In the genomic region with DNA sequence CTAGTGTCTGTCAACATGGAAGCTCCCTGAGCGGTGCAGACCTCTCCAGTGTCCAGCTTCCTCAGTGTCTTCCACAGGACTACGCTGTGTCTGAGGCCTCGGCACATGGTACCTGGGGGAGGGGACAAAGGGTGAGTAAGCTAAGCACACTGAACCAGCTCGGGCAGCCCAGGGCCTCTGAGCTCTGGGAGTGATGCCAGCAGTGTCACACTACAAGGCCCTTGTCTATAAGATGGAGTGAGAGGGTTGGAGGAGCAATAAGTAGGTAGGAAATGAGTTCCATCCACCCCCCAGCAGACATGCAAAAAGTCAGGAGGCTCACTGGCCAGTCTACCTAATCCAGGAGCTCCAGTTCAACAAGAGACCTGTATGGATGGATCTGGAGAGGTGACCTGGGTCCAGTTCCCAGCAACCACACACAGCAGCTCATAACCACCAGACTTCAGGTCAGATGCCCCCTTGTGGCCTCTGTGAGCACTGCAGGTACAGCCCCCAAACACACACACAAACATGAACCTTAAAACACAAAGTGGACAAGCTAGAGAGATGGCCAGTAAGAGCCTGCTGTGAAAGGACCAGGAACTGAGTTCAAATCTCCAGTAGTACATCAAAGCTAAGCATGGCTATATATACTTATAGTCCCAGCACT, we compare ENCODE assay signal across 8 mouse cellular contexts. TPM values are rescaled to one million over a fixed set of nuclear protein-coding genes. Genes with fewer than 3 reads are reported as not detected.
DNase-seq lines count a peak whose midpoint lies in the region; ATAC-seq and TF ChIP-seq lines count a peak whose summit lies in the region.

No protein-coding gene starts in this region.

- H3K27me3 ChIP-seq in kidney, adult 2 months (replicated peaks; ENCODE audit: control insufficient read depth, insufficient read depth, low read length), result no peaks in the 10 kb centered on the region
- H3K27me3 ChIP-seq in G1E (ENCODE audit: insufficient read depth, low read length), result no peaks in the 10 kb centered on the region

- peaks cover 17% of the 10 kb centered on the region for H3K4me1 ChIP-seq in kidney, adult 2 months (ENCODE audit: control insufficient read depth, insufficient read depth, low read length)
- H3K4me1 ChIP-seq in G1E (ENCODE audit: insufficient read depth, low read depth, low read length), result peaks cover 73% of the 10 kb centered on the region
- H3K4me1 ChIP-seq in bone marrow macrophage, adult 2 months (ENCODE audit: control insufficient read depth, insufficient read depth, low read length), result peaks cover 35% of the 10 kb centered on the region

- no peak for ATAC-seq in G1E (ENCODE audit: extremely low read depth, insufficient number of reproducible peaks, low FRiP score, poor library complexity, severe bottlenecking)

- H3K27ac ChIP-seq in kidney, adult 2 months (ENCODE audit: insufficient read depth, low read depth, low read length), result no peak overlapping the region
- no peak overlapping the region for H3K27ac ChIP-seq in bone marrow macrophage, adult 2 months (ENCODE audit: insufficient read depth, low read depth, low read length)

- no peak for TF ChIP-seq POLR2A in kidney, adult 2 months (IDR thresholded peaks at IDR 0.05; ENCODE audit: low read depth, low read length)
- no peak for TF ChIP-seq POLR2A in bone marrow macrophage, adult 2 months (IDR thresholded peaks at IDR 0.05; ENCODE audit: borderline replicate concordance, low read depth, low read length)

- TF ChIP-seq CTCF in kidney, adult 2 months (conservative IDR thresholded peaks at IDR 0.05; ENCODE audit: insufficient read depth, insufficient read length, low read depth, low read length), result peak; percentile 61
- peak; percentile 82 for TF ChIP-seq CTCF in G1E (IDR thresholded peaks at IDR 0.05; ENCODE audit: low read depth, low read length)
- peak; percentile 33; the same call in 1 of the 2 replicates for TF ChIP-seq CTCF in bone marrow macrophage, adult 2 months (IDR thresholded peaks at IDR 0.05; ENCODE audit: low read depth, low read length)

- DNase-seq in kidney, adult 2 months, result peak; percentile 67
- DNase-seq in kidney, adult 18-20 months, result no peak
- DNase-seq in G1E (ENCODE audit: low spot score), result no peak
- DNase-seq in lung, postnatal 4 days, result peak; percentile 33 to 68
- DNase-seq in layer of hippocampus, adult 9-11 months, result no peak
- no peak for DNase-seq in frontal cortex, postnatal 14 days (ENCODE audit: low spot score in 2 of 2)
- no peak for DNase-seq in right cerebral cortex, postnatal 36 days (ENCODE audit: low spot score in 2 of 2)

- no peaks in the 10 kb centered on the region; the same call in 1 of the 2 replicates for H3K36me3 ChIP-seq in kidney, adult 2 months (ENCODE audit: control insufficient read depth, insufficient read depth, low read length)
- H3K36me3 ChIP-seq in G1E (replicated peaks), result peaks cover 66% of the 10 kb centered on the region

- H3K9me3 ChIP-seq in G1E (replicated peaks), result no peaks in the 10 kb centered on the region

- no peak overlapping the region for H3K4me3 ChIP-seq in kidney, adult 2 months (ENCODE audit: insufficient read depth, low read depth, low read length)
- no peak overlapping the region for H3K4me3 ChIP-seq in G1E (ENCODE audit: low read depth, low read length)
- no peak overlapping the region for H3K4me3 ChIP-seq in bone marrow macrophage, adult 2 months (ENCODE audit: insufficient read depth, low read length)

- 50% methylated on average over 4 of the region's 4 CpGs for WGBS in kidney, adult 2 months

RNA-seq across cellular contexts. Expression of gene Uqcr11, which starts 3.5 kb away (rescaled TPM):
- 3,960 and 3,968 TPM in 2 replicates for polyA plus RNA-seq in kidney, adult 2 months (2012; rRNA removed)
- total RNA-seq in G1E (2014; fragmentation: Nextera tagmentation) (57.3 and 71.6 TPM in 2 replicates), G1E (2017) (376 and 446 TPM in 2 replicates)
- polyA plus RNA-seq in G1E (2012), result 1,650 and 1,908 TPM in 2 replicates
- 175 and 193 TPM in 2 replicates for polyA plus RNA-seq in bone marrow macrophage, adult 2 months (2012; ENCODE audit: insufficient read depth, insufficient read length, missing spikeins)

RNA-seq across cellular contexts. Expression of gene Mbd3, which starts 3.8 kb away (rescaled TPM):
- 143 and 151 TPM in 2 replicates for polyA plus RNA-seq in kidney, adult 2 months (2012; rRNA removed)
- total RNA-seq in G1E (2014; fragmentation: Nextera tagmentation), result 37.3 and 41.7 TPM in 2 replicates
- 36.0 and 42.0 TPM in 2 replicates for total RNA-seq in G1E (2017)
- polyA plus RNA-seq in G1E (2012), result 244 and 272 TPM in 2 replicates
- 55.6 and 58.2 TPM in 2 replicates for polyA plus RNA-seq in bone marrow macrophage, adult 2 months (2012; ENCODE audit: insufficient read depth, insufficient read length, missing spikeins)

RNA-seq across cellular contexts. Expression of gene Mex3d, which starts 15.7 kb away (rescaled TPM):
- polyA plus RNA-seq in kidney, adult 2 months (2012; rRNA removed), result 7.9 and 11.9 TPM in 2 replicates
- total RNA-seq in G1E (2014; fragmentation: Nextera tagmentation), result 7.7 and 11.4 TPM in 2 replicates
- 8.7 and 10.9 TPM in 2 replicates for total RNA-seq in G1E (2017)
- polyA plus RNA-seq in G1E (2012), result 35.3 and 41.9 TPM in 2 replicates
- 5.8 and 8.3 TPM in 2 replicates for polyA plus RNA-seq in bone marrow macrophage, adult 2 months (2012; ENCODE audit: insufficient read depth, insufficient read length, missing spikeins)

RNA-seq across cellular contexts. Expression of gene Tcf3, which starts 30.3 kb away (rescaled TPM):
- polyA plus RNA-seq in kidney, adult 2 months (2012; rRNA removed), result 33.3 and 38.6 TPM in 2 replicates
- 152 and 175 TPM in 2 replicates for total RNA-seq in G1E (2014; fragmentation: Nextera tagmentation)
- total RNA-seq in G1E (2017), result 70.0 and 84.0 TPM in 2 replicates
- 1,090 and 1,330 TPM in 2 replicates for polyA plus RNA-seq in G1E (2012)
- polyA plus RNA-seq in bone marrow macrophage, adult 2 months (2012; ENCODE audit: insufficient read depth, insufficient read length, missing spikeins), result 25.5 and 27.4 TPM in 2 replicates

RNA-seq across cellular contexts. Expression of gene Plk5, which starts 46.9 kb away (rescaled TPM):
- 1.8 and 2.0 TPM in 2 replicates for polyA plus RNA-seq in kidney, adult 2 months (2012; rRNA removed)
- total RNA-seq in G1E (2014; fragmentation: Nextera tagmentation) (not detected in 2 replicates), G1E (2017) (0.12 TPM in 1 of 2 replicates, not detected in the other)
- polyA plus RNA-seq in G1E (2012), result not detected in 2 replicates
- polyA plus RNA-seq in bone marrow macrophage, adult 2 months (2012; ENCODE audit: insufficient read depth, insufficient read length, missing spikeins), result not detected in 2 replicates

Comparison
In these comparisons a context has a peak if more than half of its experiments do, and no peak if none do; other contexts are left out.
1. DNase-seq: peak in kidney, adult 2 months (single experiment) and lung, postnatal 4 days (2 of 2); none in kidney, adult 18-20 months (single experiment), G1E (single experiment), layer of hippocampus, adult 9-11 months (single experiment), frontal cortex, postnatal 14 days (0 of 2) and right cerebral cortex, postnatal 36 days (0 of 2).
2. Peak in every context shown above with its lines, with median percentiles within 50 percentile points of each other: CTCF ChIP-seq.